Mouse (Mus musculus) regulatory T cell (primary cell): ENCODE results near the gene G530012D18Rik.
"Not testable (repeated sequence)": the region's sequence is repeated elsewhere in the genome, so short reads cannot be mapped to it uniquely, and the experiment has no call there.

ENCODE experiments used
- in situ Hi-C: fragments of 300-600 bp; cut with MboI, MseI; formaldehyde crosslinking; loops from one replicate; pipeline ENCODE4 v1.15.1; 2025; ENCODE audit warnings: high pct_unique_total_duplicates

Gene G530012D18Rik

DNA sequence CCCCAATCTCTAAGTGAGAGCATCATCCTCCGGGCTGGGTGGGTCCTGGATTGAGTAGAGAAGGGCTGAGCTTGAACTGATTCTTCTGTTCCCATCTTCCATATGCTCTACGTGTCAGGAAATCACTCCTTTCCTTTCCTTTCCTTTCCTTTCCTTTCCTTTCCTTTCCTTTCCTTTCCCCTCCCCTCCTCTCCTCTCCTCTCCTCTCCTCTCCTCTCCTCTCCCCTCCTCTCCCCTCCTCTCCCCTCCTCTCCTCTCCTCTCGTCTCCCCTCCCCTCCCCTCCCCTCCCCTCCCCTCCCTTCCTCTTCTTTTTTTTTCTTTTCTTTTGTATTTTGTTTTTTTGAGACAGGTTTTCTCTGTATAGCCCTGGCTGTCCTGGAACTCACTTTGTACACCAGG, at the start of gene G530012D18Rik:
Gene G530012D18Rik, plus strand, starts transcription at position 301 of the 400 bp plus-strand sequence.
- in situ Hi-C loops = loop anchor here (5.0 kb wide), 1 partner anchor 583 kb away; no protein-coding TSS in a partner anchor

GRCm38 (mm10) chr1:85526401-85526800, 49.1 kb upstream of the G530012D18Rik start:
- in situ Hi-C loops = not testable (repeated sequence)

DNA sequence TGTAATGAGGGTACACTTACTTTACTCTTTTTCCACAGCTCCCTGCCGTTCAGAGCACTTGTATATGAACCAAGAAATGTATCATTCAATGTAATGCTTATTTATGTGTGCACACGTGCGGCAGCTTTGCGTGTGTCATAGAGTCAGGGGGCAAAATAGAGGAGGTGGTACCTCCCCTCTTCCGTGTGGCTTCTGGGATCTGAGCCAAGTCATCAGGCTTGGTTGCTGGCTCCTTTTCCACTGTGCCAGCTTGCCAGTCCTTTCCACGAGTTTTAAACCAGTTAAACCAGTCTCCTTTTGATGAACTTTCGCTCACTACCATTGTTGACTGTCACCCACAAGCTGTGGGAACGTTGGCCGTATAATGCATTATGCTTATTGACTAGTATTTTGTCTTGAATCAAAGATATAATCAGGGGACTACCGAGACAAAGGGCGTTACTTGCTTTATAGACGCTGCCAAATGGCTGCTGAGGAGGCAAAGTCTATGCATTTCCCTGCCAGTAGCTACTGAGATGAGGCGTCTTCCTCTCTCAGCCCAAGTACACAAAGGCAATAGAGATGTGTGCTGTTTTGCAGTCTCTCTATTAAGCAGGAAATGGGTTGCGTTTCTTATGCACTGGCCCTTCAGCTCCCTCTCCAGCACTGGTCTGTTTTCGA, 46.9 kb upstream of the G530012D18Rik start:
- in situ Hi-C loops = not testable (repeated sequence)

- in situ Hi-C loops = loop anchor here (5.0 to 10.0 kb wide), 2 partner anchors 339 to 587 kb away; no protein-coding TSS in a partner anchor
These were observed 31.7 kb upstream of the G530012D18Rik start for GRCm38 (mm10) chr1:85543818-85544217.

GRCm38 (mm10) chr1:85546442-85546841, 29.0 kb upstream of the G530012D18Rik start:
- in situ Hi-C loops = loop anchor here (10.0 kb wide), 1 partner anchor 342 kb away; no protein-coding TSS in a partner anchor

- in situ Hi-C loops = not testable (repeated sequence)
These were observed 20.2 kb upstream of the G530012D18Rik start for GRCm38 (mm10) chr1:85555261-85555660.

DNA sequence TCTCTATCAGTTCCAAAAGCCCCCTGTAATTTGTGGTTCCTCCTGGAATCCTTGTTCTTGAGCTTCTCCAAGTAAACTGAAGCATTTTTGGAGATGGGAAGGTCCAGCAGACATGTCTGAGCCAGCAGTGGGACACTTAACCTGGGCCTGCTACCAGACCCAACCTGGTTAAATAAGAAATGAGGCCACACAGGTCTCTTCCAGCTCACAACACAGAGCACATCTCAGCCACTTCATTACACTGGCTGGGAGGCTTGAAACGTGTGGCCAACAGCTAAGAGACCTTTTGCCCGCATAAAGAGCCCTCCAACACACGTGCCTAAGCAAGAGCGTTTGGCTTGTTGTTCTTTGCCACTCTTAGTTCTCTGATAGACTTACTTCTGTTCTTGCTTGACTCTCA, 1.9 kb upstream of the G530012D18Rik start:
- in situ Hi-C loops = not testable (repeated sequence)

- in situ Hi-C loops = loop anchor here (5.0 kb wide), 1 partner anchor 586 kb away; no protein-coding TSS in a partner anchor
These were observed 3.0 kb downstream of the G530012D18Rik start for GRCm38 (mm10) chr1:85578372-85579010.

GRCm38 (mm10) chr1:85579199-85580147, 4.0 kb downstream of the G530012D18Rik start:
- in situ Hi-C loops = loop anchor here (5.0 to 10.0 kb wide), 3 partner anchors 158 to 587 kb away; no protein-coding TSS in a partner anchor

GRCm38 (mm10) chr1:85580148-85580534, 4.7 kb downstream of the G530012D18Rik start:
- in situ Hi-C loops = loop anchor here (5.0 to 10.0 kb wide), 2 partner anchors 157 to 335 kb away; no protein-coding TSS in a partner anchor

DNA sequence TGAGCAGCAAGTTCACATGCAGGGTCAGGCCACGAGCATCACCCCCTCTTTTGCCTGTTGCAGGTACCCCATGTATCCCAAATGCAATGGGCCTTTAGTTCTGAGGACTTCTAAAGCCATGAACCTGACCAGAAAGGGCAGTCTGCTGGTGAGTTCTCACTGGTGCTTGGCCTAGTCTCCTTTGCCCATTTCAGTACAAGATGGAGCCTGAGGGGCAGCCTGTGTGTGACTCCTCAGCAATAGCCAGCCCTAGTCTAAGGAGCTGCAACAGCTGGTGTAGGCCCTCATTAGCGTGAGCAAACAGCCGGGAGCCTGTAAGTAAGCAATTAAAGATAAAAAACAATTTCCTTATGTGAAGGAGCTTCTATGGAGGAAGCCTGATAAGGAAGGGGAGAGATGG, 5.1 kb downstream of the G530012D18Rik start:
- in situ Hi-C loops = loop anchor here (5.0 to 10.0 kb wide), 2 partner anchors 157 to 336 kb away; no protein-coding TSS in a partner anchor

- in situ Hi-C loops = loop anchor here (5.0 to 10.0 kb wide), 2 partner anchors 156 to 337 kb away; no protein-coding TSS in a partner anchor
These were observed 6.0 kb downstream of the G530012D18Rik start for GRCm38 (mm10) chr1:85581518-85581917.

DNA sequence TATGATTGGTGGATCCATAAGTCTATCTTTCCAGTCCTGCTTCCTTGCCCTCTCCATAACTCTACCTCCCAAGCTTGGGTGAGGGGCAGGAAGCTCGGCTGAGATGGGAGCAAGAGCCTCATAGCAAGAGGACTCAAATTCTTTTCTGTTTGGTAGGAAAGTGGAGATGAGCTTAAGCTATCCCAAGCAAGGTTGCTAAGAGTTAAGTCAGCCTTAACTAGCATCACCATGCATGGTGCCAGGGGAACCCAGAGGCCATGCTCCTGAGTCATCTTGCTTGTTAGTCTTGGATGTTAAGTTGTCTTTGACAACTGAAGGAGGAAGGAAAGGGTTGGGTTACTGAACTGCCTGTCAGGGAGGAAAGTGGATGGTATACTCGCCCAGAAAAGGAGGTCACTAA, 13.2 kb downstream of the G530012D18Rik start:
- in situ Hi-C loops = loop anchor here (10.0 kb wide), 1 partner anchor 344 kb away; no protein-coding TSS in a partner anchor

DNA sequence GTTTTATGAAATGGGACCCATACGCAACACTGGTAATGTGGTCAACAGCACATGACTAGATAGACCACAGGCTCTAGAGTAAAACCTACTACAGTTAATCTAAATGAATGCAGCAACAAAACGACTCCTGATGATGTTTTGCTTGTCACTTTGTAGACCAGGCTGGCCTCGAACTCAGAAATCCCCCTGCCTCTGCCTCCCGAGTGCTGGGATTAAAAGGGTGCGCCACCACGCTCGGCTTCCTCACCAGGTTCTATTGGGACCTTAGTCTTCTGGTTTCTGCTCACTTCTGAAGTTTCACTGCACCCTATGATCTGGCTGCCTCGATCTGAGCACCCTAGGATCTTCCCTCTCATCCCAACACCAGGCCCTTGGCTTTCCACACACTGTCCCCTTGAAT, 17.1 kb downstream of the G530012D18Rik start:
- in situ Hi-C loops = not testable (repeated sequence)

DNA sequence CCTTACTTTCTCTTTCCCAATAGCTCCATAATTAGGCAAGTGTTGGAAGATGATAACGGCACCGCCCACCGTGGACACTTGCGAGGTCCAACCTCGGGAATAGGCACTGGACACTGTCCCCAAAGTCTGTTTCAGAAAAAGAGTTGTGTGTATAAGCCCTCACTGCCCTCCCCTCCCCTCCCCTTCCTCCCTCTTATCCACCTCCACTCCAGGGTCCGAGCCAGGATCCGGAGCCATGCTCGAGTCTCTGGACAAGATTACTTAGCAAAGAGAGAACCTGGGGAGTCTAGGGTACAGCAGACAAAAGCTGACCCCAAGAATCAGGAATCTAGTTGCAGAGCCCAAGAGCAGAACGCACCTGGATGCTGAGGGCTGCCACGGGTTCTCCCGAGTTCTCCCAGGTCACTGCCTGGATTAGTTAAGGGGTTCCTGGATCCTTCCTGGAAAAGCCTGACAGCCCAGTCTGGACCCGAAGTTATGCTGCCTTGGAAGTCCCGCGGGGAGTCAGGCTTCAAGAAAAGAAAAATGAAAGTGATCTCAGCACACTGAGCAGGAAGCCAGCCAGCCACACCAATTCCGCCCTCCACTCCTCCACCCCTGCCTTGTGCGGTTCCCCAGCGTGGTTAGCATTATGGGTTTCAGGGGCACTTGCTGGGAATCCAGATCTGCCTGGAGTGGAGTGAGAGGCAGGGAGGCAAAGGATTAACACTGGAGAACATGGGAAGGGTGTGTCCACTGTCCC, 23.0 kb downstream of the G530012D18Rik start, which contains the start of gene Sp110:
Gene Sp110, minus strand, starts transcription at position 547 of the 742 bp plus-strand sequence.
- in situ Hi-C loops = loop anchor here (5.0 kb wide), 1 partner anchor 486 kb away; no protein-coding TSS in a partner anchor

- in situ Hi-C loops = not testable (repeated sequence)
These were observed 24.6 kb downstream of the G530012D18Rik start, which contains the start of gene Sp140 for GRCm38 (mm10) chr1:85600078-85600477. Sp140 (plus strand) TSS chr1:85600378.

DNA sequence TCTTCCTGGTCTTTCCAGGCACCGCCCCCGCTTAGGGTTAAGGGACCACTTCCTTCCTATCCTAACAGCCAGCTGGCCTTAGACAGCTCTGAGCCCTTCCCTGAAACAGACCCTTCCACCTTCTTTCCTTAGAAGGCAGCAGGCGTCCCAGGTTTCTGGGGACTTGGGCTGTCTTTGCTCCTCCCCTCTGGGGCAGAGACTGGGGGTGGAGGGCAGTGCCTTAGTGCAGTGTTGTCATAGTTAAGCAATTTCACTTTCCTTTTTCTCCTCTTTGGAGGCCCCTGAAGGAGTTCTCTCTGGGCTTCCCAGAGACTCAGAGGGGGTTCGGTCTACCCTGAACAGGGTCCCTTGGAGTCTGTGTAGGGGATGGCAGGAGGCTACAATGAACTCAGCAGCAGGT, 25.3 kb downstream of the G530012D18Rik start:
- in situ Hi-C loops = not testable (repeated sequence)

- in situ Hi-C loops = not testable (repeated sequence)
These were observed 28.9 kb downstream of the G530012D18Rik start for GRCm38 (mm10) chr1:85604341-85604740.

DNA sequence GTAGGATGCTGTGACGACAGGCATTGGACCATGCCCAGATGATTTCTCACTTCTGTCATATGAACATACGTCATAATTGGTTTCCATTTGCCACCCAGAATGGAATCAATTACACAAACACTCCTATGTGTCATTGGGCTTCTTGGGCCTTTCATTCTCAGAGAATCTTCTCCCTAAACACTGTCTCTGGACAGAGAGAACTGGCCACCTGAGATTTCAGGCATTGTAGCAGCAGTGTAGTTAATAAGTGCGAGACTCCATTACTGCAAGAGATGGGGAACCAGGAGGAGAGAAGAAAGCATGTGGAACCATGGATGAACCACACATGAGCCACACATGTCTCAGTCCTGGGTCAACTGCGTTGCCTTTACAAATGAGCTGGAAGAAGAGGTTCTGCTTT, 32.9 kb downstream of the G530012D18Rik start:
- in situ Hi-C loops = not testable (repeated sequence)

GRCm38 (mm10) chr1:85610581-85610980, 35.1 kb downstream of the G530012D18Rik start:
- in situ Hi-C loops = not testable (repeated sequence)
